Mouse (Mus musculus) bone marrow, adult 2 months (tissue): Measurements from ENCODE around the gene Vim. TPM values are rescaled to one million over a fixed set of nuclear protein-coding genes. Genes with fewer than 3 reads are reported as not detected.

ENCODE experiments used
- H3K27ac ChIP-seq: fragments of 200-500 bp; 2 replicates; pipeline ENCODE4 v1.5.1; 2012; ENCODE audit warnings: low read depth, mild to moderate bottlenecking, control low read depth, inconsistent platforms, low read length; ENCODE audit not compliant: control insufficient read depth, poor library complexity, insufficient read depth
- H3K4me1 ChIP-seq: fragments of 200-500 bp; 2 replicates; pipeline ENCODE4 v1.6.1; 2011; ENCODE audit warnings: low read length; ENCODE audit not compliant: control insufficient read depth, insufficient read depth
- H3K4me3 ChIP-seq: fragments of 200-500 bp; replicated peaks from 2 replicates; pipeline ENCODE3; 2011; ENCODE audit warnings: mild to moderate bottlenecking, low read depth, low read length, control low read depth; ENCODE audit not compliant: control insufficient read depth
- CTCF ChIP-seq: fragments of 200-500 bp; IDR thresholded peaks from 2 replicates; pipeline ENCODE4 v1.5.1; 2011; ENCODE audit warnings: low read length, control low read depth; ENCODE audit not compliant: control insufficient read depth, insufficient read depth
- POLR2A ChIP-seq: fragments of 200-500 bp; IDR thresholded peaks from 2 replicates; pipeline ENCODE4 v1.6.1; 2011; ENCODE audit warnings: low read depth, mild to moderate bottlenecking, control low read depth, low read length, borderline replicate concordance; ENCODE audit not compliant: control insufficient read depth
- WGBS: fragments of 180-500 bp; shearing (Covaris S2); methylation state at CpG from one replicate; pipeline ENCODE4 v1.1.7; 2018; 5-methylcytosine and 5-hydroxymethylcytosine counted together
- polyA plus RNA-seq: library from polyadenylated mRNA; stranded (reverse); fragments of >200 nt; gene quantifications from 2 replicates; pipeline ENCODE4 v1.2.4, GENCODE M21; 2011; ENCODE audit warnings: low replicate concordance; ENCODE audit not compliant: missing spikeins, insufficient read depth, insufficient read length

The Vim gene
- polyA plus RNA-seq, 1 experiment, result 238 TPM

DNA sequence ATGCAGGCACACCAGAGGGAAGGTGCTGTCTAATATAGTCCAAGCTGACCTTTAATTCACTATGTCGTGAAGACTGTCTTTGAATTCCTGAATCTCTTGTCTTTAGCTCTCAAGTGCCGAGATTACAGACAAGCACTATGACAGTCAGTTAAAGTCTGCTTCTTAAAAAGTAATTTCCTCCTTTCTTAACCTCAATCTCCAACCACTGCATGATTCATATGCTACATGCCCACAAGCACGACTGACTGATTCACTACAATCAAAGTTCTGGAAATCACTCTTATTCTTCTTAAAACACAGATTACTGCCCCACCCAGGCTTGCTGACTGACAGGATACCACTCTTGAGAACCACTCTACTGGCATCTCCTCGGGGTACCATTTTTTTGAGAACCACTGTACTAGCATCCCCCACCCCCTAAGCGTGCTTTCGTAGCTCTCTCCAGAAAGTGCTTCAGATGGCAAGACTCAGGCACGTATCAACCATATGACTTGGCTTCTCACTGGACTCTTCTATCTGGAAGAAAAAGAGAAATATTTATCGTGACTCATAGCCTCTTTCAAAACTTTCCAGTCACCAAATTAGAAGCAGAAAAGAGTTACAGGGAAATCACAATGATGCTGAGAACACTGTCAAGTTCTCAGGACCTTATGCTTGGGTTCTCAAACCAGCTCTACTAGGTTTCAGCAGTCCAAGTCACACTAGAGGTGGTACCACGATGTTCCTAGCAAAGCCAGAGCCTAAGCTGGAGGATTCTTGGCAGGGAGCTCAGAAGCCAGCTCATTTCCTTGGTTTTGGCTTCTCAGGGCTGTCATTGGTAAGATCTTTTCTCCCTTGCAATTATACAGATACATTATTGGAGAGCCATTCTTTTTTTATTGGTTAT is 16.3 kb upstream of the Vim start:
- Histone ChIP-seq H3K4me1 (no peaks in the 10 kb centered on the region; the same call in 1 of the 2 replicates), H3K27ac (no peak overlapping the region), H3K4me3 (no peak overlapping the region)
- WGBS, result 46% methylated on average over 9 of the region's 9 CpGs
- TF ChIP-seq POLR2A, result no peak
- TF ChIP-seq CTCF, result no peak

GRCm38 (mm10) chr2:13558607-13559262 is 15.0 kb upstream of the Vim start:
- WGBS, result 15% methylated on average over 5 of the region's 5 CpGs
- no peaks in the 10 kb centered on the region; the same call in 1 of the 2 replicates for H3K4me1 ChIP-seq
- TF ChIP-seq POLR2A, result no peak
- no peak for TF ChIP-seq CTCF
- H3K4me3 ChIP-seq, result no peak overlapping the region
- H3K27ac ChIP-seq, result no peak overlapping the region

DNA sequence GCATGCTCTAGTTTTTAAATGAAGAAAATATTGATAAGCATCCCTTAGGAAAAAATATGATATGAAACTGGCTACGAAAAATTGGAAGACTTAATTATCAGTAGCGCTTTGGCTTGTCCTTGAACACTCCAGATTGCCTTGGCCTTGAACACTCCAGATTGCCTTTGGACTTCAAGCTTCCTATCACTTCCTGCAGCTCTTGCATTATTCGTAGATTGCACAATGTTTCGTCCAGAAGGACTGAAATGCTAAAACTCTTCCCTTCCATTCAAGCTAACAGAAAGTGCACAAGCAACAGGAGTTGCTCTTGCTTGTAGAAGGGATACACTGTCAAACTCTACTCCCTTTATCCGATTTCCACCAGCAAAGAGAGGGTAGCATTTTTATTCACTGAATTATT is 14.4 kb upstream of the Vim start:
- TF ChIP-seq CTCF, result no peak
- no peak for TF ChIP-seq POLR2A
- Histone ChIP-seq H3K27ac (no peak overlapping the region), H3K4me3 (no peak overlapping the region), H3K4me1 (no peaks in the 10 kb centered on the region; the same call in 1 of the 2 replicates)
- 56% methylated on average over 5 of the region's 5 CpGs for WGBS

GRCm38 (mm10) chr2:13559729-13560128 is 14.0 kb upstream of the Vim start:
- H3K27ac ChIP-seq, result no peak overlapping the region
- no peaks in the 10 kb centered on the region; the same call in 1 of the 2 replicates for H3K4me1 ChIP-seq
- no peak for TF ChIP-seq POLR2A
- TF ChIP-seq CTCF, result no peak
- WGBS, result 72% methylated on average over 5 of the region's 5 CpGs
- no peak overlapping the region for H3K4me3 ChIP-seq

DNA sequence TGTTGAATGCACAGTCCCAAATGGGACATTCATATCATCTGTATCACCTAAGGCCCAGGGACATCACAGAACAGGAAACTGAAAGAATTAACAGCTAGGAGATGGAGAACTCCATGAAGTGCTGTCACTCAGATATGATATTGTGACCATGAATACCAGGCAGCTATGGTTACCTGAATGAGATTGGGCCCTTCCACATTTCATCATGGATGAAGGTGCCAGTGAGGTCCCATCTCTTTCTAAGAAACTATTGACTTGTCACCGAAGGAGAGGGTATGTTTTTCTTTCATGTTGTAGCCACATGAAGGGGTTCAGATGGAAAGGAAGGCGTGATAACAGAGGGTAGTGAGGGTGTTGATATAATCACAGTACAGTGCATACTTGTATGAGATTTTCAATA is 13.3 kb upstream of the Vim start:
- Histone ChIP-seq H3K27ac (no peak overlapping the region), H3K4me3 (no peak overlapping the region), H3K4me1 (no peaks in the 10 kb centered on the region; the same call in 1 of the 2 replicates)
- 68% methylated on average over 2 of the region's 2 CpGs for WGBS
- TF ChIP-seq CTCF (no peak), POLR2A (no peak)

DNA sequence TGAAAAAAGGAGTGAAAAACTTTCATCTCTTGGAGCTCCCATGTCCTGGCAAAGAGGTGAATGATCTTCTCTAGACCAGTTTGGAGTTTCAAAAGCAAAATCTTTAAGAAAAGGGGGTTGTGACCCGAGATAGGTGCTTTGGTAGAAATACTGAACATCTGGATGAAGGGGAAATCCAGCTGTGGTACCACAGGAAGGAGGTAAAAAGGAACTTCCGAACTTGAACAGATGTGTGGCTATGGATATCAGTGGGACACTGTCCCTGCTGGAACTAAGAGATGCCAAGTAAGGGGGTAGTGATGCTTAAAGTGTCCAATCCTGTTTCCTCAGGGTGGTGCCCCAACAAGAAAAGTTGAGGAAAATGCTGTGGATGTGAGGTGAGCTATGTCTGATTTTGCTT is 3.6 kb upstream of the Vim start:
- Histone ChIP-seq H3K27ac (no peak overlapping the region), H3K4me1 (no peaks in the 10 kb centered on the region; the same call in 1 of the 2 replicates), H3K4me3 (no peak overlapping the region)
- TF ChIP-seq POLR2A (no peak), CTCF (no peak)
- 31% methylated on average over 2 of the region's 2 CpGs for WGBS

- Histone ChIP-seq H3K4me3 (no peak overlapping the region), H3K27ac (peak overlapping the region; percentile 32; the same call in 1 of the 2 replicates), H3K4me1 (no peaks in the 10 kb centered on the region; the same call in 1 of the 2 replicates)
- no peak for TF ChIP-seq CTCF
- 45% methylated on average over 4 of the region's 4 CpGs for WGBS
Observed at GRCm38 (mm10) chr2:13572101-13572553, 1.6 kb upstream of the Vim start.
